Comparison of ENCODE assay signal across 8 mouse cellular contexts in the genomic region with DNA sequence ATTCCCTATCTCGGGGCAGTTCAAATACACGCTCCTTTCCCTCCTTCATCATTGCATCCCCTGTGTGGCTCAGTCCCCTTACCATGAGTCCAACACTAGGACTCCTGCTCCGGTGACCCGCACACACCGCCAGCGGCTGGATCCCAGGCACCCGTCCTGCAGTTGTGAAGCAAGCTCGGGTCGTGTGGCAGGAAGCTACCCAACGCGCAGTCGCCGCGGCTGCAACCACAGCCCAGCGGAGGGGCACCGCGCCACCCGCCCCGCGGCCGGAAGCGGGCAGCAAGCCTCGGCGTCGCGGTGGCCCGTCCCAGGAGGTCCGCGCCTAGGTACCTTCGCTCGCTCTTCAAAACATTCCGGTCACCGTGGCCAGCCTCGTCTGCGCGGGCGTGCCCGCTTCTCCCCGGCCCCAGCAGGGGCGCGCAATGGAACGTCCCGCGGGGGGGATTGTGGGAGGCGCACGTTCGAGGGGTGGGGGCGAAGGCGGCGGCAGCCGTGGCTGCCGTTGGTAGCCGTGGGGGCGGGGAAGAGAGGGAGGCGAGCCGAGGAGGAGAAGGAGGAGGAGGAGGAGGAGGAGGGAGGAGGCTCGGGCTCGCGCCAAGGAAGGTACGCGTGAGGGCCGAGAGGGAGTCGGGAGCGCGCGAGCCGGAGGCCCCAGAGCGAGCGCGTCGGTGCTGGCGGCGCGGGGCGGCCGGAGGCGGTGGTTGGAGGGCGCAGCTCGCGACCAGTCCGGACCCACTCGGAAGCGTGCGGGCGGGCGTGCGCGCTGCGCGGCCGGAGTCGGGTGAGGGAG. TPM values are rescaled to one million over a fixed set of nuclear protein-coding genes. Genes with fewer than 3 reads are reported as not detected.
DNase-seq lines count a peak whose midpoint lies in the region; ATAC-seq and TF ChIP-seq lines count a peak whose summit lies in the region.

No protein-coding gene starts in this region.

- no peaks in the 10 kb centered on the region for H3K9me3 ChIP-seq in hindbrain, postnatal 0 days (ENCODE audit: low read length)

- H3K27me3 ChIP-seq in hindbrain, postnatal 0 days (ENCODE audit: insufficient read depth, low read length): no peaks in the 10 kb centered on the region

- TF ChIP-seq CTCF in gastrocnemius, adult 2 months (IDR thresholded peaks at IDR 0.05): no peak
- TF ChIP-seq CTCF in hindbrain, postnatal 0 days (IDR thresholded peaks at IDR 0.05; ENCODE audit: low read depth): 0 out of 2 replicates have a peak, but pooled peaks have one; percentile 0

- peak overlapping the region; percentile 79 for H3K4me3 ChIP-seq in gastrocnemius, adult 2 months
- peak overlapping the region; percentile 94 for H3K4me3 ChIP-seq in hindbrain, postnatal 0 days (ENCODE audit: low read length)

- peaks cover 27% of the 10 kb centered on the region; the same call in 1 of the 2 replicates for H3K4me1 ChIP-seq in hindbrain, postnatal 0 days (ENCODE audit: insufficient read depth, low read length)

- H3K9ac ChIP-seq in hindbrain, postnatal 0 days (replicated peaks; ENCODE audit: low read length): peak overlapping the region; percentile 97

- H3K27ac ChIP-seq in gastrocnemius, adult 2 months: peak overlapping the region; percentile 96
- peak overlapping the region; percentile 100 for H3K27ac ChIP-seq in hindbrain, postnatal 0 days

- DNase-seq in gastrocnemius, adult 2 months: peak; percentile 97
- DNase-seq in hindbrain, postnatal 0 days (ENCODE audit: low spot score): peak; percentile 96
- peak; percentile 68 to 81 for DNase-seq in left cerebral cortex, adult 8-10 months (ENCODE audit: low spot score in 2 of 2)
- DNase-seq in right cerebral cortex, adult 18-20 months: peak; percentile 87
- DNase-seq in urinary bladder, adult 2 months (ENCODE audit: low spot score): peak; percentile 86

- peak; percentile 61 for ATAC-seq in activated CD4-positive, CD25-positive, alpha-beta regulatory T cell, adult 4 months
- ATAC-seq in common myeloid progenitor, adult 5-6 weeks (replicated peaks; ENCODE audit: low read depth, poor library complexity, severe bottlenecking): peak; percentile 66
- ATAC-seq in hindbrain, postnatal 0 days: peak; percentile 93
- peak; percentile 71 for ATAC-seq in megakaryocyte, adult 5-6 weeks (ENCODE audit: poor library complexity, severe bottlenecking)

- peak overlapping the region; percentile 83 for H3K4me2 ChIP-seq in hindbrain, postnatal 0 days (ENCODE audit: low read depth, low read length)

- no peaks in the 10 kb centered on the region for H3K36me3 ChIP-seq in hindbrain, postnatal 0 days (ENCODE audit: insufficient read depth, low read length)

- WGBS in hindbrain, postnatal 0 days: 1% methylated on average over 57 of the region's 92 CpGs

- intact Hi-C loops in gastrocnemius, adult 2 months (cut with DNase I): loop anchor here (5.0 kb wide), 1 partner anchor 42 kb away; no protein-coding TSS in a partner anchor

RNA-seq across cellular contexts. Expression of gene Ash1l, which starts 0.4 kb away (rescaled TPM):
- polyA plus RNA-seq in activated CD4-positive, CD25-positive, alpha-beta regulatory T cell, adult 4 months (2017; shearing (Covaris generic)): 10 to 100 TPM; 32.0 to 37.4 TPM
- 30.2 and 37.4 TPM in 2 replicates for total RNA-seq in common myeloid progenitor, adult 5-6 weeks (2017)
- 10 to 100 TPM; 34.2 to 35.6 TPM for total RNA-seq in gastrocnemius, adult 2 months (2021)
- total RNA-seq in hindbrain, postnatal 0 days (2014; rRNA removed): 18.3 and 22.1 TPM in 2 replicates
- 14.4 and 16.1 TPM in 2 replicates for polyA plus RNA-seq in hindbrain, postnatal 0 days (2015; fragmentation: Nextera tagmentation; extraction: Ambion mirVana)
- 100 to 1,000 TPM in 1 of 4 experiments, 10 to 100 TPM in 3; 85.3 to 102 (median 91.4) TPM for total RNA-seq in left cerebral cortex, adult 8-10 months (2022)
- 29.0 and 32.4 TPM in 2 replicates for total RNA-seq in megakaryocyte, adult 5-6 weeks (2015)
- 18.4 and 28.1 TPM in 2 replicates for total RNA-seq in megakaryocyte, adult 5-6 weeks (2017)
- polyA plus RNA-seq in urinary bladder, adult 2 months (2012; rRNA removed): 20.0 and 23.8 TPM in 2 replicates

RNA-seq across cellular contexts. Expression of gene Dap3, which starts 1.0 kb away (rescaled TPM):
- polyA plus RNA-seq in activated CD4-positive, CD25-positive, alpha-beta regulatory T cell, adult 4 months (2017; shearing (Covaris generic)): 100 to 1,000 TPM; 122 to 130 TPM
- 93.1 and 111 TPM in 2 replicates for total RNA-seq in common myeloid progenitor, adult 5-6 weeks (2017)
- total RNA-seq in gastrocnemius, adult 2 months (2021): 10 to 100 TPM; 65.5 to 79.9 TPM
- total RNA-seq in hindbrain, postnatal 0 days (2014; rRNA removed): 53.6 and 69.7 TPM in 2 replicates
- 117 and 118 TPM in 2 replicates for polyA plus RNA-seq in hindbrain, postnatal 0 days (2015; fragmentation: Nextera tagmentation; extraction: Ambion mirVana)
- total RNA-seq in left cerebral cortex, adult 8-10 months (2022): 100 to 1,000 TPM in 2 of 4 experiments, 10 to 100 TPM in 2; 87.3 to 110 (median 103) TPM
- 70.6 and 75.4 TPM in 2 replicates for total RNA-seq in megakaryocyte, adult 5-6 weeks (2015)
- total RNA-seq in megakaryocyte, adult 5-6 weeks (2017): 45.6 and 51.5 TPM in 2 replicates
- polyA plus RNA-seq in urinary bladder, adult 2 months (2012; rRNA removed): 111 and 117 TPM in 2 replicates

RNA-seq across cellular contexts. Expression of gene Msto1, which starts 36.2 kb away (rescaled TPM):
- polyA plus RNA-seq in activated CD4-positive, CD25-positive, alpha-beta regulatory T cell, adult 4 months (2017; shearing (Covaris generic)): 10 to 100 TPM; 23.7 to 30.8 TPM
- total RNA-seq in common myeloid progenitor, adult 5-6 weeks (2017): 34.5 and 46.1 TPM in 2 replicates
- total RNA-seq in gastrocnemius, adult 2 months (2021): 1 to 10 TPM; 7.0 to 8.6 TPM
- total RNA-seq in hindbrain, postnatal 0 days (2014; rRNA removed): 40.5 and 47.9 TPM in 2 replicates
- polyA plus RNA-seq in hindbrain, postnatal 0 days (2015; fragmentation: Nextera tagmentation; extraction: Ambion mirVana): 45.9 and 48.8 TPM in 2 replicates
- 10 to 100 TPM; 21.4 to 25.6 (median 23.9) TPM for total RNA-seq in left cerebral cortex, adult 8-10 months (2022)
- total RNA-seq in megakaryocyte, adult 5-6 weeks (2015): 4.8 and 7.5 TPM in 2 replicates
- 9.9 and 16.2 TPM in 2 replicates for total RNA-seq in megakaryocyte, adult 5-6 weeks (2017)
- 28.3 and 32.8 TPM in 2 replicates for polyA plus RNA-seq in urinary bladder, adult 2 months (2012; rRNA removed)

Comparison
In these comparisons a context has a peak if more than half of its experiments do, and no peak if none do; other contexts are left out.
1. Peak in every context shown above with its lines: DNase-seq, ATAC-seq, H3K4me3 ChIP-seq and H3K27ac ChIP-seq.